Mouse (Mus musculus): ENCODE results near the gene Cog8. TPM values are rescaled to one million over a fixed set of nuclear protein-coding genes. Genes with fewer than 3 reads are reported as not detected.
A peak's percentile ranks its signal among the peaks of the same experiment; 100 is the strongest.

The Cog8 gene
- polyA plus RNA-seq, 1 experiment from 2014 or later: 42.0 TPM

DNA sequence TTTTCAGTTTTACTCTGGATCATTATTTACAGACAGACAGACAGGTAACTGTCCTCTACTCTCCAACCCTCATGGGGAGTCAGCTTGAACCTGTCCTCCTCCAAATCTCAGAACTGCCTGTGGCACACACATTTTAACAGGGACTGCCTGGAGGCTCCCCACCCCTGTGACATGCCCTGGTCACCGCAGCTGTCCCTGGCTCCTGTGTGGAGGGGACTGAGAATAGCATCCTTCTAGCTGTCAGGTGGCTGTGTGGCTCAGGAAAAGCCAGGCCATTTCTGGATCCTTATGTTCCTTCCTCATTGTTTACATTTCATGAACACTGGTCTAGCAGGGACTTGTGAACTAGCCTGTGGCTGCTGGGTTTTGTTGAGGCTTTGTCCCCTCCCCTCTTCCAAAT, 17.6 kb upstream of the Cog8 start:
- Histone ChIP-seq H3K9ac (no peak overlapping the region), H3K4me2 (replicated peaks) (no peak overlapping the region), H3K36me3 (peaks cover 86% of the 10 kb centered on the region), H3K27me3 (no peaks in the 10 kb centered on the region), H3K27ac (replicated peaks) (no peak overlapping the region), H3K4me3 (replicated peaks) (no peak overlapping the region), H3K9me3 (replicated peaks) (no peaks in the 10 kb centered on the region), H3K4me1 (no peaks in the 10 kb centered on the region; the same call in 1 of the 2 replicates)
- ATAC-seq (ENCODE audit: insufficient number of reproducible peaks, low FRiP score, low TSS enrichment, low read depth): no peak
- 95% methylated on average over 1 of the region's 1 CpGs for WGBS

GRCm38 (mm10) chr8:107073706-107074105, 17.2 kb upstream of the Cog8 start:
- Histone ChIP-seq H3K4me1 (no peaks in the 10 kb centered on the region; the same call in 1 of the 2 replicates), H3K9ac (no peak overlapping the region), H3K27ac (replicated peaks) (no peak overlapping the region), H3K4me2 (replicated peaks) (no peak overlapping the region), H3K27me3 (no peaks in the 10 kb centered on the region), H3K9me3 (replicated peaks) (no peaks in the 10 kb centered on the region), H3K4me3 (replicated peaks) (no peak overlapping the region), H3K36me3 (peaks cover 82% of the 10 kb centered on the region)
- WGBS: 67% methylated on average over 4 of the region's 4 CpGs
- no peak; the same call in 1 of the 2 replicates for ATAC-seq (ENCODE audit: insufficient number of reproducible peaks, low FRiP score, low TSS enrichment, low read depth)

DNA sequence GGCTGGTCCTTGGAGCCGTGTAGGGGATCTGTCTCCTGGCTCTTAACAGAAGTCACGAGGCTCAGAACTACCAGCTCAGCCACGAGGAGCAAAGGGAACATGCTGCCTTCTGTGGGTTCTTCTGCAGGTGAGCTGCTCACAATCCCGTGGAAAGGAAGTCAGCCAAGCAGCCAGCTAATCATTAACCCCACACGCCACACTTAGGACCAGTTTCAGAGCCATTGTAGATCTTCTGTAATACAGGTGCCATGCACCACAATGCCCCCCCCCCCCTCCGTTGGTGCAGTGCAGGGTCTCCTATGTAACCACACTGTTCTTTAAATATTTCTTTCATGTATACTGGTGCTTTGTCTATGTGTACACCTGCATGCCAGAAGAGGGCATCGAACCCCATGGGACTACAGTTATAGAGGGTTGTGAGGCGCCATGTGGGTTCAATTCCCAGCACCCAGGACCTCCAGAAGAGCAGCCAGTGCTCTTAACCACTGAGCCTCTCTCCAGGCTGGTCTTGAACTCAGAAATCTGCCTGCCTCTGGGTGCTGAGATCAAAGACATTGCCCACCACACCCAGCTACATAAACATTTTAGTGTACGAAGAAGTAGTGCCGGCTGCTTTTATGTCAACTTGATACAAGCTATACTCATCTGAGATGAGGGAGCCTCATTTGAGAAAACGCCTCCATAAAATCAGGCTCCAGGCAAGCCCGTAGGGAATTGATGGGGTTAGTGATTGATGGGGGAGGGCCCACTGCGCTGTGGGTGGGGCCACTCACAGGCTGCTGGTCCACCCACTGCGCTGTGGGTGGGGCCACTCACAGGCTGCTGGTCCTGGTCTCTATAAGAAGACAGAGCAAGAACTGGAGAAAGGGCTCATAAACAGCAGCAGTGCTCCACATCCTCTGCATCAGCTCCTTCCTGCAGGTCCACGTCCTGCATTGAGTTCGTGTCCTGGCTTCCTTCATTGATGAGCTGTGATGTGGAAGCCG, 9.3 kb upstream of the Cog8 start, which contains the start of gene Tmed6:
Gene Tmed6, minus strand, starts transcription at position 134 of the 986 bp plus-strand sequence.
- WGBS: 56% methylated on average over 17 of the region's 17 CpGs
- H3K4me2 ChIP-seq (replicated peaks): no peak within 1 kb of the TSS
- ATAC-seq (ENCODE audit: insufficient number of reproducible peaks, low FRiP score, low TSS enrichment, low read depth): no peak

GRCm38 (mm10) chr8:107062613-107063012, 6.1 kb upstream of the Cog8 start:
- ATAC-seq (ENCODE audit: insufficient number of reproducible peaks, low FRiP score, low TSS enrichment, low read depth): no peak
- Histone ChIP-seq H3K9ac (no peak overlapping the region), H3K4me1 (peaks cover 7% of the 10 kb centered on the region), H3K9me3 (replicated peaks) (no peaks in the 10 kb centered on the region), H3K4me3 (replicated peaks) (no peak overlapping the region), H3K27ac (replicated peaks) (no peak overlapping the region), H3K36me3 (peaks cover 21% of the 10 kb centered on the region; the same call in 1 of the 2 replicates), H3K4me2 (replicated peaks) (no peak overlapping the region), H3K27me3 (no peaks in the 10 kb centered on the region)
- 84% methylated on average over 1 of the region's 1 CpGs for WGBS

More for the DNA sequence above, 9.3 kb upstream of the Cog8 start, which contains the start of gene Tmed6:
- H3K9me3 ChIP-seq (replicated peaks): no peaks in the 10 kb centered on the region
- H3K27ac ChIP-seq (replicated peaks): no peak within 1 kb of the TSS
- H3K27me3 ChIP-seq: no peaks in the 10 kb centered on the region
- no peak within 1 kb of the TSS for H3K4me3 ChIP-seq (replicated peaks)
- no peak within 1 kb of the TSS for H3K9ac ChIP-seq
- H3K4me1 ChIP-seq: no peaks in the 10 kb centered on the region; the same call in 1 of the 2 replicates
- H3K36me3 ChIP-seq: peaks cover 17% of the 10 kb centered on the region

DNA sequence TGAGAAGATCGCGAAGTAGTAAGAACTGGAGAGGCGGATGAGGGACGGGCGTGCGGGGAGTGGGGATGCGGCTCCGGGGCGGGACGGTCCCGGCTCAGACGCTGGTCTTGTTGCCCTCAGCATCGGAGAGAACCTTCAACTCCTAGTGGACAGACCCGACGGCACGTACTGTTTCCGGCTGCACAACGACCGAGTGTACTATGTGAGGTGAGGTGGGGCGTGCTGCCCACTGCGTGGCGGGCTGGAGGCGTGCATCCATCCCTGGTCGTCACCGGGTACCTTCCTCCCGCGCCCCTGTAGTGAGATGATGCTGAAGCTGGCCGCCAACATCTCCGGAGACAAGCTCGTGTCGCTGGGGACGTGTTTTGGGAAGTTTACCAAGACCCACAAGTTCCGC, 482 bp upstream of the Cog8 start:
- peak overlapping the region; percentile 73 for H3K4me2 ChIP-seq (replicated peaks)
- peak overlapping the region; percentile 40; the same call in 1 of the 2 replicates for H3K27ac ChIP-seq (replicated peaks)
- peaks cover 23% of the 10 kb centered on the region for H3K4me1 ChIP-seq
- H3K4me3 ChIP-seq (replicated peaks): peak overlapping the region; percentile 100
- ATAC-seq (ENCODE audit: insufficient number of reproducible peaks, low FRiP score, low TSS enrichment, low read depth): peak; percentile 11; the same call in 1 of the 2 replicates
- peaks cover 49% of the 10 kb centered on the region for H3K36me3 ChIP-seq
- H3K27me3 ChIP-seq: no peaks in the 10 kb centered on the region
- 3% methylated on average over 33 of the region's 33 CpGs for WGBS
- H3K9ac ChIP-seq: peak overlapping the region; percentile 57
- H3K9me3 ChIP-seq (replicated peaks): no peaks in the 10 kb centered on the region

- ATAC-seq (ENCODE audit: insufficient number of reproducible peaks, low FRiP score, low TSS enrichment, low read depth): no peak
- H3K4me1 ChIP-seq: peaks cover 30% of the 10 kb centered on the region
- H3K27ac ChIP-seq (replicated peaks): no peak overlapping the region
- 97% methylated on average over 8 of the region's 8 CpGs for WGBS
- H3K27me3 ChIP-seq: no peaks in the 10 kb centered on the region
- H3K36me3 ChIP-seq: peaks cover 54% of the 10 kb centered on the region
- no peaks in the 10 kb centered on the region for H3K9me3 ChIP-seq (replicated peaks)
- no peak overlapping the region for H3K4me2 ChIP-seq (replicated peaks)
- H3K4me3 ChIP-seq (replicated peaks): no peak overlapping the region
- H3K9ac ChIP-seq: no peak overlapping the region
Measured at GRCm38 (mm10) chr8:107052046-107052445, 4.4 kb downstream of the Cog8 start.

GRCm38 (mm10) chr8:107049480-107049879, 7.0 kb downstream of the Cog8 start:
- Histone ChIP-seq H3K27ac (replicated peaks) (peak overlapping the region; percentile 97), H3K4me3 (replicated peaks) (peak overlapping the region; percentile 81), H3K36me3 (peaks cover 77% of the 10 kb centered on the region), H3K27me3 (no peaks in the 10 kb centered on the region), H3K9ac (no peak overlapping the region), H3K4me2 (replicated peaks) (peak overlapping the region; percentile 90), H3K9me3 (replicated peaks) (no peaks in the 10 kb centered on the region), H3K4me1 (peaks cover 20% of the 10 kb centered on the region)
- ATAC-seq (ENCODE audit: insufficient number of reproducible peaks, low FRiP score, low TSS enrichment, low read depth): no peak
- WGBS: 94% methylated on average over 4 of the region's 4 CpGs

- Histone ChIP-seq H3K36me3 (peaks cover 77% of the 10 kb centered on the region), H3K27ac (replicated peaks) (peak within 1 kb of the TSS; percentile 97), H3K4me2 (replicated peaks) (peak within 1 kb of the TSS; percentile 90), H3K9ac (peak within 1 kb of the TSS; percentile 73), H3K4me1 (peaks cover 20% of the 10 kb centered on the region), H3K4me3 (replicated peaks) (peak within 1 kb of the TSS; percentile 81), H3K27me3 (no peaks in the 10 kb centered on the region), H3K9me3 (replicated peaks) (no peaks in the 10 kb centered on the region)
- under 1% methylated on average over 87 of the region's 87 CpGs for WGBS
- peak; percentile 81 for ATAC-seq (ENCODE audit: insufficient number of reproducible peaks, low FRiP score, low TSS enrichment, low read depth)
Measured at GRCm38 (mm10) chr8:107048061-107048941, 8.2 kb downstream of the Cog8 start, which contains the start of gene Pdf. Pdf (minus strand) TSS chr8:107048614.

DNA sequence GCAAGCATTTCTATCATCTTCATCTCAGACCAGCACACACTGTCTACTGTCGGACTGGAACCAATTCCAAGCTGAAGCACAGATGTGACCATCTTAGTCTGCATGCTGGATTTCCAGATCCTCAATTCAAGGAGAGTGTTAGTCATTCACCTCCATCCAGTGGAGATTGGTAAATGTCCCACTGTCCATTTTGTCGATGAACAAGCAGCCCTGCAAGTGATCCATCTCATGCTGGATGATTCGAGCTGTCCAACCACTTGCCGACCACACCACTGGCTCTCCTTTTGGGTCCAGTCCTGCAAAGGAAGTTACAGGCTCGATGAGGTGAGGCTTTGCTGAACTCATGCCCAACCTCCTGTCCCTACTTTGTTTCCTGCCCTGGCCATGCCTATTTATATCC, 9.5 kb downstream of the Cog8 start:
- H3K4me1 ChIP-seq: peaks cover 20% of the 10 kb centered on the region
- ATAC-seq (ENCODE audit: insufficient number of reproducible peaks, low FRiP score, low TSS enrichment, low read depth): no peak
- 85% methylated on average over 5 of the region's 5 CpGs for WGBS
- H3K27ac ChIP-seq (replicated peaks): no peak overlapping the region
- H3K27me3 ChIP-seq: no peaks in the 10 kb centered on the region
- no peaks in the 10 kb centered on the region for H3K9me3 ChIP-seq (replicated peaks)
- peaks cover 77% of the 10 kb centered on the region for H3K36me3 ChIP-seq
- H3K9ac ChIP-seq: no peak overlapping the region
- peak overlapping the region; percentile 90; the same call in 1 of the 2 replicates for H3K4me2 ChIP-seq (replicated peaks)
- H3K4me3 ChIP-seq (replicated peaks): peak overlapping the region; percentile 81; the same call in 1 of the 2 replicates

DNA sequence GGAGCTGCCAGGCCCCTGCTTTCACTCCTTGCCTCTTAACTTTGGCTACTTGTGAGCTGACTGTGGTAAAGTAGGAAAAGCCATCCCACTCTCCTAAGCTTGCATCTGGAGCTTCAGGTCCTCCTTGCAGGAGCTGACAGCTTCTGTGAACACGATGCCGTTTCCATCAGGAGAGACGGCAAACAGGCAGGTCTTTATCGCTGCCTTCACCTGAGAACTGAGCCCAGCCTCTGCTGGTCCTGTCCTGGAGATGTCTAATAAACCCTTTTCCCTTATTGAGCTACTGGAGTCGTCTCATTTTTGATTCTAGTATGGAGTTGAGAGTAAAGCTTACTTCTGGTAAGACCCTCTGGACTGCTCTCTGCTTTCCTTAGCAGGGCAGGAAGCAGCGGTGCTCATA, 11.0 kb downstream of the Cog8 start:
- Histone ChIP-seq H3K36me3 (peaks cover 78% of the 10 kb centered on the region), H3K9me3 (replicated peaks) (no peaks in the 10 kb centered on the region), H3K4me3 (replicated peaks) (no peak overlapping the region), H3K27ac (replicated peaks) (no peak overlapping the region), H3K4me2 (replicated peaks) (no peak overlapping the region), H3K4me1 (peaks cover 20% of the 10 kb centered on the region), H3K27me3 (no peaks in the 10 kb centered on the region), H3K9ac (peak overlapping the region; percentile 7; the same call in 1 of the 2 replicates)
- WGBS: 89% methylated on average over 6 of the region's 6 CpGs
- ATAC-seq (ENCODE audit: insufficient number of reproducible peaks, low FRiP score, low TSS enrichment, low read depth): no peak

Measured in embryonic facial prominence, embryonic 15.5 days (tissue).